8 mouse cellular contexts compared by ENCODE assay signal in the genomic region with DNA sequence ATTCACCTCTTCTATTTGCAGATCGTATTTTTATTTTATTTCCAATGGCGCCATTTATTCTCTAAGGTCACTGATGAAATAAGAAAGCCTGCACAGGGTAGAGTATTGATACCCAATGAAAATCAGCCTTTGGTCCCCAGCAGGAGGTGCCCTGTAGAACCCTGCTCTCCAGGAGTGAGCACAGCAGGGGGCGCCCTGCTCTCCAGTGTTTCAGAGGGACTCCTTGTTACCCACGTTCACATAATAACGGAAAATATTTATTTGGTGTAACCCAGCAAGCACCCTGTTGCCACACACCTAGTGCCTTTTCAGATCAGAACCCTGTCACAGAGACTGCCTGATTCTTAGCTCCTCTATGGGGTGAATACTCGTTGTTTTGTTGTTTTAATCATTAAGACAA. TPM values are rescaled to one million over a fixed set of nuclear protein-coding genes. Genes with fewer than 3 reads are reported as not detected.
A peak's percentile ranks its signal among the peaks of the same experiment; 100 is the strongest.
DNase-seq lines count a peak whose midpoint lies in the region; ATAC-seq and TF ChIP-seq lines count a peak whose summit lies in the region.

No protein-coding gene starts in this region.

- WGBS in hindbrain, embryonic 14.5 days: 44% methylated on average over 6 of the region's 6 CpGs
- 35% methylated on average over 6 of the region's 6 CpGs for WGBS in hindbrain, embryonic 16.5 days
- 48% methylated on average over 6 of the region's 6 CpGs for WGBS in stomach, embryonic 14.5 days

- peak; percentile 42; the same call in 1 of the 2 replicates for TF ChIP-seq CTCF in embryonic fibroblast, embryonic 13.5 days (IDR thresholded peaks at IDR 0.05; ENCODE audit: borderline replicate concordance, insufficient read depth, low read length)

- peaks cover 36% of the 10 kb centered on the region for H3K4me1 ChIP-seq in hindbrain, embryonic 14.5 days (replicated peaks; ENCODE audit: control insufficient read depth, insufficient read depth, low read length)
- H3K4me1 ChIP-seq in hindbrain, embryonic 16.5 days (ENCODE audit: control insufficient read depth, insufficient read depth, low read depth, low read length): peaks cover 40% of the 10 kb centered on the region
- H3K4me1 ChIP-seq in embryonic fibroblast, embryonic 13.5 days (ENCODE audit: control insufficient read depth, insufficient read depth, low read length): peaks cover 16% of the 10 kb centered on the region
- peaks cover 12% of the 10 kb centered on the region; the same call in 1 of the 2 replicates for H3K4me1 ChIP-seq in stomach, embryonic 14.5 days (ENCODE audit: control insufficient read depth, insufficient read depth, low read length)

- ATAC-seq in hindbrain, embryonic 14.5 days (ENCODE audit: low FRiP score): no peak
- ATAC-seq in hindbrain, embryonic 16.5 days: no peak
- ATAC-seq in megakaryocyte, adult 5-6 weeks (ENCODE audit: poor library complexity, severe bottlenecking): peak; percentile 43
- ATAC-seq in stomach, embryonic 14.5 days (ENCODE audit: insufficient number of reproducible peaks, insufficient read depth, low FRiP score, low read depth): no peak

- peaks cover 13% of the 10 kb centered on the region; the same call in 1 of the 2 replicates for H3K36me3 ChIP-seq in hindbrain, embryonic 14.5 days (replicated peaks; ENCODE audit: control insufficient read depth, insufficient read depth)
- H3K36me3 ChIP-seq in hindbrain, embryonic 16.5 days (ENCODE audit: control insufficient read depth, insufficient read depth, low read length): no peaks in the 10 kb centered on the region
- peaks cover 7% of the 10 kb centered on the region; the same call in 1 of the 2 replicates for H3K36me3 ChIP-seq in stomach, embryonic 14.5 days (ENCODE audit: control insufficient read depth, insufficient read depth, low read length)

- no peak overlapping the region for H3K9ac ChIP-seq in hindbrain, embryonic 14.5 days
- no peak overlapping the region for H3K9ac ChIP-seq in hindbrain, embryonic 16.5 days (ENCODE audit: low read depth, low read length)
- H3K9ac ChIP-seq in stomach, embryonic 14.5 days (replicated peaks; ENCODE audit: low read depth, low read length): no peak overlapping the region

- H3K27ac ChIP-seq in hindbrain, embryonic 14.5 days: 0 out of 2 replicates have a peak overlapping the region, but pooled peaks have one; percentile 17
- no peak overlapping the region for H3K27ac ChIP-seq in hindbrain, embryonic 16.5 days (ENCODE audit: low read depth, low read length)
- peak overlapping the region; percentile 75; the same call in 1 of the 2 replicates for H3K27ac ChIP-seq in embryonic fibroblast, embryonic 13.5 days (ENCODE audit: insufficient read depth, low read length)
- H3K27ac ChIP-seq in stomach, embryonic 14.5 days (ENCODE audit: low read length): peak overlapping the region; percentile 96; the same call in 1 of the 2 replicates

- intact Hi-C loops in heart, postnatal 25 days (cut with DNase I): loop anchor here (2.0 to 5.0 kb wide), 3 partner anchors 14 to 220 kb away; no protein-coding TSS in a partner anchor
- intact Hi-C loops in left cerebral cortex, postnatal 4 days (cut with DNase I): no loop called here

- H3K27me3 ChIP-seq in hindbrain, embryonic 14.5 days (ENCODE audit: control insufficient read depth, insufficient read depth, low read length): no peaks in the 10 kb centered on the region
- H3K27me3 ChIP-seq in hindbrain, embryonic 16.5 days (replicated peaks; ENCODE audit: control insufficient read depth, insufficient read depth, low read length): no peaks in the 10 kb centered on the region
- no peaks in the 10 kb centered on the region for H3K27me3 ChIP-seq in stomach, embryonic 14.5 days (ENCODE audit: control insufficient read depth, insufficient read depth, low read length)

- no peaks in the 10 kb centered on the region for H3K9me3 ChIP-seq in hindbrain, embryonic 14.5 days (ENCODE audit: control insufficient read depth, low read length)
- peaks cover 3% of the 10 kb centered on the region; the same call in 1 of the 2 replicates for H3K9me3 ChIP-seq in hindbrain, embryonic 16.5 days (ENCODE audit: control insufficient read depth, low read length)
- peaks cover 6% of the 10 kb centered on the region; the same call in 1 of the 2 replicates for H3K9me3 ChIP-seq in stomach, embryonic 14.5 days (ENCODE audit: control insufficient read depth, low read depth, low read length)

- no peak for TF ChIP-seq POLR2A in embryonic fibroblast, embryonic 13.5 days (IDR thresholded peaks at IDR 0.05; ENCODE audit: low read depth, low read length)

- no peak overlapping the region for H3K4me3 ChIP-seq in hindbrain, embryonic 14.5 days (replicated peaks; ENCODE audit: low read length)
- no peak overlapping the region for H3K4me3 ChIP-seq in hindbrain, embryonic 16.5 days (ENCODE audit: low read length)
- H3K4me3 ChIP-seq in embryonic fibroblast, embryonic 13.5 days (ENCODE audit: insufficient read depth, low read length): no peak overlapping the region
- H3K4me3 ChIP-seq in stomach, embryonic 14.5 days (ENCODE audit: low read depth, low read length): no peak overlapping the region

- DNase-seq in hindbrain, embryonic 14.5 days (ENCODE audit: low spot score): no peak
- peak; percentile 26 for DNase-seq in adipocyte (ENCODE audit: low spot score)
- peak; percentile 54 for DNase-seq in heart, postnatal 25 days (ENCODE audit: low spot score)
- peak; percentile 49 for DNase-seq in left cerebral cortex, postnatal 4 days

- no peak overlapping the region for H3K4me2 ChIP-seq in hindbrain, embryonic 14.5 days (replicated peaks)
- no peak overlapping the region for H3K4me2 ChIP-seq in hindbrain, embryonic 16.5 days (ENCODE audit: low read length)
- no peak overlapping the region for H3K4me2 ChIP-seq in stomach, embryonic 14.5 days (replicated peaks; ENCODE audit: low read depth, low read length)

RNA-seq across cellular contexts. Expression of gene Irf2bp2, which starts 11.3 kb away (rescaled TPM):
- 7.2 and 7.4 TPM in 2 replicates for polyA plus RNA-seq in hindbrain, embryonic 14.5 days (2014; fragmentation: Nextera tagmentation; extraction: Ambion mirVana)
- 8.0 and 8.2 TPM in 2 replicates for polyA plus RNA-seq in hindbrain, embryonic 16.5 days (2015; fragmentation: Nextera tagmentation; extraction: Ambion mirVana)
- 58.6 and 74.8 TPM in 2 replicates for polyA plus RNA-seq in embryonic fibroblast, embryonic 13.5 days (2011; ENCODE audit: insufficient read length, low read depth, missing spikeins)
- 10 to 100 TPM; 63.9 to 71.4 TPM for total RNA-seq in heart, postnatal 25 days (2021)
- total RNA-seq in left cerebral cortex, postnatal 4 days (2021): 10 to 100 TPM; 52.6 to 53.0 TPM
- 95.9 and 105 TPM in 2 replicates for total RNA-seq in megakaryocyte, adult 5-6 weeks (2015)
- total RNA-seq in megakaryocyte, adult 5-6 weeks (2017): 93.8 and 99.8 TPM in 2 replicates
- polyA plus RNA-seq in stomach, embryonic 14.5 days (2014; fragmentation: Nextera tagmentation; extraction: Ambion mirVana): 9.7 and 10.0 TPM in 2 replicates
